Mouse (Mus musculus) small intestine, adult 2 months (tissue): Measurements from ENCODE around the gene Gpr135.

Source experiments
- CTCF ChIP-seq: fragments of 200-500 bp; IDR thresholded peaks from 2 replicates; pipeline ENCODE4 v1.5.1; 2012; ENCODE audit warnings: low read depth, mild to moderate bottlenecking, control low read depth, inconsistent platforms, low read length, moderate library complexity, mixed read lengths; ENCODE audit not compliant: insufficient replicate concordance, insufficient read length; ENCODE audit errors: extremely low read depth
- POLR2A ChIP-seq: fragments of 200-500 bp; IDR thresholded peaks from 2 replicates; pipeline ENCODE4 v1.6.1; 2012; ENCODE audit warnings: low read depth, mild to moderate bottlenecking, control low read depth, inconsistent platforms, low read length, moderate library complexity

DNA sequence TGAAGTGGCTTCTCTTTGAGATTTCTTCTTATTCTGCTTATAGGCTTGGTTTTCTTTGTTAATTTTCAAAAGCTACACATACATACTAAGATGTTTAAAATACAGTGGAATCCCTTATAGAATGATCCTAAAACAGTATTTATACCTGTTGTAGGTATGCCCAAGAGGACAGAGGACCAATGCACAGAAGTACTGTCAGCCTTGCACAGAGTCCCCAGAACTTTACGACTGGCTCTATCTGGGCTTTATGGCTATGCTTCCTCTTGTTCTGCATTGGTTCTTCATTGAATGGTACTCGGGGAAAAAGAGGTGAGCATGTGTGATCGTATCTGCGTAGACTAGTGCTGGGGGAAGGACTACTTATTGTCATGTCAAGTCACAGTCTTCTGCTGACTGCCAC is 18.9 kb upstream of the Gpr135 start:
- TF ChIP-seq CTCF (no peak), POLR2A (no peak)
